Mouse (Mus musculus): ENCODE results near the gene Ubxn2a. TPM values are rescaled to one million over a fixed set of nuclear protein-coding genes. Genes with fewer than 3 reads are reported as not detected.
"Not testable (repeated sequence)": the region's sequence is repeated elsewhere in the genome, so short reads cannot be mapped to it uniquely, and the experiment has no call there.

The Ubxn2a gene
- polyA plus RNA-seq, 1 experiment from 2014 or later = 17.3 TPM

DNA sequence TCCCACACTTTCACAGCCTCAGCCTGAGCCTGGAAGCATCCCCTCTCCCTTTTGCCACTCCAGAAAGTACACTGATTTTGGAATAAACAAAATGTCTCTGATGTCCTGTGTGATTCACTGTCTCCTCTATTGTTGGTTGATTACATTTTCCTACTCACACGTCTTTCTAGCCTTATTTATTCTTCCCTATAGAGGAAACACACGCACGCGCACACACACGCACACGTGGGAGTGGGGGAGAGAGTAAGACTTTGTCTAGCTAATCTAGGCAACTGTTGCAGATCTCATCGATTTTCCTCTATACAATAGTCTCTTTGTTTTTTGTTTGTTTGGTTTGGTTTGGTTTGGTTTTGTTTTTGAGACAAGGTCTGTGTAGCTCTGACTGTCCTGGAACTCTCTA is 886 bp upstream of the Ubxn2a start:
- Histone ChIP-seq H3K27me3 (ENCODE audit: insufficient read depth, poor library complexity, severe bottlenecking) (no peaks in the 10 kb centered on the region), H3K36me3 (no peaks in the 10 kb centered on the region), H3K27ac (peak overlapping the region; percentile 94; the same call in 1 of the 2 replicates), H3K4me3 (peak overlapping the region; percentile 78), H3K4me1 (replicated peaks) (0 out of 2 replicates have a peak, but pooled peaks cover 8% of the 10 kb centered on the region), H3K9me3 (no peaks in the 10 kb centered on the region)
- WGBS = 93% methylated on average over 7 of the region's 7 CpGs
- no peak for DNase-seq (ENCODE audit: low spot score)

- DNase-seq (ENCODE audit: low spot score) = no peak
- H3K27ac ChIP-seq = peak overlapping the region; percentile 94; the same call in 1 of the 2 replicates
- 0 out of 2 replicates have a peak, but pooled peaks cover 8% of the 10 kb centered on the region for H3K4me1 ChIP-seq (replicated peaks)
- no peaks in the 10 kb centered on the region for H3K27me3 ChIP-seq (ENCODE audit: insufficient read depth, poor library complexity, severe bottlenecking)
- H3K36me3 ChIP-seq = 0 out of 2 replicates have a peak, but pooled peaks cover 4% of the 10 kb centered on the region
- peak overlapping the region; percentile 78 for H3K4me3 ChIP-seq
- 68% methylated on average over 7 of the region's 7 CpGs for WGBS
- no peaks in the 10 kb centered on the region for H3K9me3 ChIP-seq
These were observed 1.0 kb downstream of the Ubxn2a start for GRCm38 (mm10) chr12:4906476-4906875.

GRCm38 (mm10) chr12:4905946-4906345 is 1.6 kb downstream of the Ubxn2a start:
- 0 out of 2 replicates have a peak, but pooled peaks cover 8% of the 10 kb centered on the region for H3K4me1 ChIP-seq (replicated peaks)
- no peak overlapping the region for H3K27ac ChIP-seq
- no peak for DNase-seq (ENCODE audit: low spot score)
- no peaks in the 10 kb centered on the region for H3K9me3 ChIP-seq
- 84% methylated on average over 7 of the region's 7 CpGs for WGBS
- no peaks in the 10 kb centered on the region for H3K27me3 ChIP-seq (ENCODE audit: insufficient read depth, poor library complexity, severe bottlenecking)
- peaks cover 7% of the 10 kb centered on the region; the same call in 1 of the 2 replicates for H3K36me3 ChIP-seq
- H3K4me3 ChIP-seq = no peak overlapping the region

DNA sequence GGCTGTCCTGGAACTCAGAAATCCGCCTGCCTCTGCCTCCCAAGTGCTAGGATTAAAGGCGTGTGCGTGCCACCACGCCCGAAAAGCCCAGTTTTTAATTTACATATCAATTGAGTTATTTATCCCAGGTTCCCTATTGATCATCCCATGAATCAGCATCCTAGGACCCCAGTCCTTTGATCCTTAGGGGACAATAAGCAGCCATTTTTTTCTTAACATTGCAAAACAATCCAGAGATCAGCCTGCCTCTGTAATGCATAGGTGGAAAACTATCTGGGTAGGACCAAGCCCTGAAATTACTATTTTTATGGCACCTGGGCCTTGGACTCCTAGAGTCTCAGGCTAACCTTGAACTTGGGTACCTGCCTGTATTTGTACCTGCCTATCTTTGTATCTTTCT is 9.5 kb downstream of the Ubxn2a start:
- H3K9me3 ChIP-seq = no peaks in the 10 kb centered on the region
- no peak for DNase-seq (ENCODE audit: low spot score)
- 89% methylated on average over 5 of the region's 5 CpGs for WGBS
- H3K36me3 ChIP-seq = peaks cover 26% of the 10 kb centered on the region
- no peaks in the 10 kb centered on the region for H3K4me1 ChIP-seq (replicated peaks)
- H3K27ac ChIP-seq = no peak overlapping the region
- no peaks in the 10 kb centered on the region for H3K27me3 ChIP-seq (ENCODE audit: insufficient read depth, poor library complexity, severe bottlenecking)
- no peak overlapping the region for H3K4me3 ChIP-seq

DNA sequence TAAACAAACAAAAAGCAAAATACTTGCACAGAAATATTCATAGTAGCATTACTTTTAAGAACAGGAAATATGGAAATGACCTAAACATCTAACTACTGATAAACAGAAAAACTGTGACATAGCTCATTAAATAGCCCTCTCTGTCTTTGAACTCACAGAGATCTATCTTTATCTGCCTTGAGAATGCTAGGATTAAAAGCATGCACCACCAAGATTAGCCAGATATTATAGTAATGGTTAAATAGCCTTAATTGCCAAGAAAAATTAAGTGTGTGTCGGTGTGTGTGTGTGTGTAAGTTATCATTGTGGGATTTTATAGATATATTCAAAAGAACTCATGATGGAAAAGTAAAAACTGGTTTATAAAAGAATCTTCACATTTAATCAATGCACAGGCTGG is 17.6 kb downstream of the Ubxn2a start:
- no peak for DNase-seq (ENCODE audit: low spot score)
- Histone ChIP-seq H3K36me3 (peaks cover 31% of the 10 kb centered on the region), H3K9me3 (no peaks in the 10 kb centered on the region), H3K4me3 (no peak overlapping the region), H3K27me3 (ENCODE audit: insufficient read depth, poor library complexity, severe bottlenecking) (no peaks in the 10 kb centered on the region), H3K4me1 (replicated peaks) (no peaks in the 10 kb centered on the region), H3K27ac (no peak overlapping the region)
- 91% methylated on average over 1 of the region's 1 CpGs for WGBS

DNA sequence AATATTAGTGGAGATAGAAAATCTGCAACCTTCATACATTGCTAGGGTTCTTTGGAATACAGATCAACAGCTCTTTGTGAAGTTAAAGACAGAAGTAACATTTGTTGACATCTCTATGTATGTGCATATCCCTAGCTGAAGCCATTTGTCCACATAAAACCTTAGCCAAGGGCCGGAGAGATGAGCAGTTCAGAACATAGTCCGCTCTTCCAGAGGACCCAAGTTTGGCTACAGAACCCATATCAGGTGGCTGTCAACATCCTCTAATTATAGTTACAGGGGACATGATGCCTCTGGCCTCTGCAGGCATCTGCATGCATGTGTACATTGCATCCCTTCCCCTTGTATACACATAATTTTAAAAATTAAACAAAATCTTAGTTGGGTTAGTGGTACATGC is 18.3 kb downstream of the Ubxn2a start:
- no peaks in the 10 kb centered on the region for H3K4me1 ChIP-seq (replicated peaks)
- H3K9me3 ChIP-seq = no peaks in the 10 kb centered on the region
- peaks cover 34% of the 10 kb centered on the region for H3K36me3 ChIP-seq
- no peak for DNase-seq (ENCODE audit: low spot score)
- H3K27ac ChIP-seq = no peak overlapping the region
- 89% methylated on average over 2 of the region's 2 CpGs for WGBS
- no peaks in the 10 kb centered on the region for H3K27me3 ChIP-seq (ENCODE audit: insufficient read depth, poor library complexity, severe bottlenecking)
- H3K4me3 ChIP-seq = no peak overlapping the region

GRCm38 (mm10) chr12:4888739-4889138 is 18.8 kb downstream of the Ubxn2a start:
- no peak for DNase-seq (ENCODE audit: low spot score)
- H3K27ac ChIP-seq = no peak overlapping the region

DNA sequence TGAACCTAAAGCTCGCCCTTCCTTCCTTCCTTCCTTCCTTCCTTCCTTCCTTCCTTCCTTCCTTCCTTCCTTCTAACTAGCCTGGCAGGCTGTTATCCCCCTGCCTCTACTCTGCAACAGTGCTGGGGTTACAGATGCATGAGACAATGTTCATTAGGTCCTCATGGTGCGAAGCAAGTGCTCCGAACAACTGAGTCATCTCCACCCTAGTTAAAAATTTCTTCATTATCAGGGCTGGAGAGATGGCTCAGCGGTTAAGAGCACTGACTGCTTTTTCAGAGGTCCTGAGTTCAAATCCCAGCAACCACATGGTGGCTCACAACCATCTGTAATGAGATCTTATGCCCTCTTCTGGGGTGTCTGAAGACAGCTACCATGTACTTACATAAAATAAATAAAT is 20.9 kb downstream of the Ubxn2a start:
- 95% methylated on average over 4 of the region's 4 CpGs for WGBS
- H3K9me3 ChIP-seq = not testable (repeated sequence)

More at GRCm38 (mm10) chr12:4888739-4889138, 18.8 kb downstream of the Ubxn2a start:
- peaks cover 30% of the 10 kb centered on the region for H3K36me3 ChIP-seq
- H3K27me3 ChIP-seq (ENCODE audit: insufficient read depth, poor library complexity, severe bottlenecking) = no peaks in the 10 kb centered on the region
- H3K4me3 ChIP-seq = no peak overlapping the region
- H3K9me3 ChIP-seq = no peaks in the 10 kb centered on the region
- no peaks in the 10 kb centered on the region for H3K4me1 ChIP-seq (replicated peaks)

DNA sequence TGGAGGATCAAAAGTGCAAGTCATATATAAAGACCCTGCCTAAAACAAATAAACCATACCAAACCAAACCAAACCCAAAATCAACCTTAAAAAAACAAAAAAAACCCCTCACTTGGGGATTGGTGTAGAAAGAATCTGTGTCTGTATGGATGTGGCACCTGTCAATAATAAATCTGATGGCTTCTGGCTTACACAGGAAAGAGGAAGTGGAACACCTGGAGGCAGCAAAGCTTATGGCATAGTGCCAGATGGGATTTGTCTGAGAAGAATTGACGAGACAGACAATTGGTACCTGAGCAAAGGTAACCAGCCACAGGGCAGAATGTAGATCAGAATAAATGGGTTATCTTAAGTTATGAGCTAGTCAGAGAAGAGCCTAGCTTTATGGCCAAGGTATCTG is 22.4 kb downstream of the Ubxn2a start:
- peaks cover 38% of the 10 kb centered on the region for H3K36me3 ChIP-seq
- 98% methylated on average over 1 of the region's 1 CpGs for WGBS
- H3K4me3 ChIP-seq = no peak overlapping the region
- H3K27me3 ChIP-seq (ENCODE audit: insufficient read depth, poor library complexity, severe bottlenecking) = no peaks in the 10 kb centered on the region
- H3K27ac ChIP-seq = no peak overlapping the region
- no peaks in the 10 kb centered on the region for H3K9me3 ChIP-seq
- H3K4me1 ChIP-seq (replicated peaks) = no peaks in the 10 kb centered on the region
- DNase-seq (ENCODE audit: low spot score) = no peak

More for the DNA sequence above, 20.9 kb downstream of the Ubxn2a start:
- H3K27me3 ChIP-seq (ENCODE audit: insufficient read depth, poor library complexity, severe bottlenecking); H3K27ac ChIP-seq; H3K4me1 ChIP-seq (replicated peaks); H3K4me3 ChIP-seq; DNase-seq (ENCODE audit: low spot score): not testable (repeated sequence)
- peaks cover 34% of the 10 kb centered on the region for H3K36me3 ChIP-seq

DNA sequence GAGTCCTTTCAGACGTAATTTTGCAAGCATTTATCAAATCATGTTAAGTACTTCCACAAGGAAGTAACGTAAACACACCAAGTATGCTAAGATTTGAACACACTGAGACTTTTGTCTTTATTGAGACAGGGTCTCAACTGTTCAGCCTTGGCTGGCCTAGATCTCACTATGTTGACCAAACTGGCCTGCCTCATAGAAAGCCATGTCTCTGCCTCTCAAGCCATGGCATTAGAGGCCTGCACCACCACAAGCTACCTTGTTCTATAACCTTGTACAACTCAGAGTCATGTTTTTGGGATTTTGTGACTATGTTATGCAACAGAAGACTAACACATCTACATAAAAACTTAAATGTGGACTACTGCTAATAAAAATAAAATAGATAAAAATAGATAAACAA is 25.4 kb downstream of the Ubxn2a start:
- WGBS = 92% methylated on average over 2 of the region's 2 CpGs
- H3K9me3 ChIP-seq = no peaks in the 10 kb centered on the region
- H3K4me3 ChIP-seq = no peak overlapping the region
- no peak overlapping the region for H3K27ac ChIP-seq
- no peaks in the 10 kb centered on the region for H3K27me3 ChIP-seq (ENCODE audit: insufficient read depth, poor library complexity, severe bottlenecking)
- DNase-seq (ENCODE audit: low spot score) = no peak
- H3K36me3 ChIP-seq = peaks cover 57% of the 10 kb centered on the region
- H3K4me1 ChIP-seq (replicated peaks) = no peaks in the 10 kb centered on the region

GRCm38 (mm10) chr12:4879048-4879447 is 28.5 kb downstream of the Ubxn2a start:
- Histone ChIP-seq H3K4me3 (no peak overlapping the region), H3K4me1 (replicated peaks) (peaks cover 6% of the 10 kb centered on the region; the same call in 1 of the 2 replicates), H3K9me3 (no peaks in the 10 kb centered on the region), H3K27me3 (ENCODE audit: insufficient read depth, poor library complexity, severe bottlenecking) (peaks cover 2% of the 10 kb centered on the region; the same call in 1 of the 2 replicates), H3K36me3 (peaks cover 48% of the 10 kb centered on the region), H3K27ac (no peak overlapping the region)
- 92% methylated on average over 5 of the region's 5 CpGs for WGBS
- DNase-seq (ENCODE audit: low spot score) = no peak

DNA sequence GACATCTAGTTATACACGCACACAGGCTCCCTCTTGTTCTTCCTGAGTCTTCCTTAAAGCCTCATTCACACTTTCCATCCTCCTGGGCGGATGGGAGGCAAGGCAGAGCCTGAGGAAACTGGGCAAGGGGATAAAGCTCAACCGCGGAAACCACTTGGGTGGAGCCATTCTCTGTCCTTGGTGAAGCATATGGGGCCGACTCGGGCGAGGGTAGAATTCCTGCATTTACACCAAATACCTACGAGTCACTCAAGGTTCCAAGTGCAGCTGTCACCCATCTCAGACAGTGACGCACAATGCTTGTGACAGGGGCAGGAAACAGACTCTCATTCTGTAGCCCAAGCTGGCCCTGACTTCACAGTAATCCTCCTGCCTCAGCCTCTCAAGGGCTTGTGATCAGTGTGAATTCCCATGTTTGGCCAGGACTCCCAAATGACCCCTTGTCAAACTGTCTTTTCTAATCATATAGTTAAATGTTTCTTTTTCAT is 29.2 kb downstream of the Ubxn2a start:
- no peak overlapping the region for H3K4me3 ChIP-seq
- H3K27ac ChIP-seq = no peak overlapping the region
- DNase-seq (ENCODE audit: low spot score) = no peak
- peaks cover 48% of the 10 kb centered on the region for H3K36me3 ChIP-seq
- H3K9me3 ChIP-seq = no peaks in the 10 kb centered on the region
- H3K4me1 ChIP-seq (replicated peaks) = peaks cover 11% of the 10 kb centered on the region; the same call in 1 of the 2 replicates
- WGBS = 80% methylated on average over 9 of the region's 9 CpGs
- peaks cover 9% of the 10 kb centered on the region for H3K27me3 ChIP-seq (ENCODE audit: insufficient read depth, poor library complexity, severe bottlenecking)

GRCm38 (mm10) chr12:4875623-4876022 is 31.9 kb downstream of the Ubxn2a start:
- Histone ChIP-seq H3K36me3 (peaks cover 25% of the 10 kb centered on the region), H3K9me3 (no peaks in the 10 kb centered on the region), H3K4me3 (no peak overlapping the region), H3K27ac (no peak overlapping the region), H3K4me1 (replicated peaks) (peaks cover 13% of the 10 kb centered on the region; the same call in 1 of the 2 replicates), H3K27me3 (ENCODE audit: insufficient read depth, poor library complexity, severe bottlenecking) (peaks cover 13% of the 10 kb centered on the region)
- 93% methylated on average over 8 of the region's 8 CpGs for WGBS
- DNase-seq (ENCODE audit: low spot score) = no peak

All from hindbrain, embryonic 10.5 days (tissue).